Mouse (Mus musculus): ENCODE measurements around the gene Nf2.

Nf2 gene

GRCm38 (mm10) chr11:4752836-4753235 is 96.5 kb downstream of the Nf2 start:
- no peak for DNase-seq (ENCODE audit: extremely low read depth, low read depth, low spot score)

GRCm38 (mm10) chr11:4750263-4750662 is 99.1 kb downstream of the Nf2 start:
- DNase-seq (ENCODE audit: extremely low read depth, low read depth, low spot score) = no peak

- no peak for DNase-seq (ENCODE audit: extremely low read depth, low read depth, low spot score)
These were observed 102.1 kb downstream of the Nf2 start for GRCm38 (mm10) chr11:4747285-4747684.

GRCm38 (mm10) chr11:4746733-4747132 is 102.6 kb downstream of the Nf2 start, which contains the start of gene Cabp7:
Gene Cabp7, minus strand, starts transcription at chr11:4746778.
- no peak for DNase-seq (ENCODE audit: extremely low read depth, low read depth, low spot score)

- DNase-seq (ENCODE audit: extremely low read depth, low read depth, low spot score) = no peak
These were observed 103.4 kb downstream of the Nf2 start for GRCm38 (mm10) chr11:4745969-4746368.

GRCm38 (mm10) chr11:4744691-4745090 is 104.6 kb downstream of the Nf2 start:
- no peak for DNase-seq (ENCODE audit: extremely low read depth, low read depth, low spot score)

- no peak for DNase-seq (ENCODE audit: extremely low read depth, low read depth, low spot score)
These were observed 108.6 kb downstream of the Nf2 start for GRCm38 (mm10) chr11:4740785-4741184.

- no peak for DNase-seq (ENCODE audit: extremely low read depth, low read depth, low spot score)
These were observed 110.6 kb downstream of the Nf2 start for GRCm38 (mm10) chr11:4738719-4739118.

GRCm38 (mm10) chr11:4737682-4738081 is 111.7 kb downstream of the Nf2 start:
- DNase-seq (ENCODE audit: extremely low read depth, low read depth, low spot score) = peak; percentile 14

GRCm38 (mm10) chr11:4736355-4736754 is 113.0 kb downstream of the Nf2 start:
- DNase-seq (ENCODE audit: extremely low read depth, low read depth, low spot score) = no peak

GRCm38 (mm10) chr11:4734179-4734578 is 115.2 kb downstream of the Nf2 start:
- DNase-seq (ENCODE audit: extremely low read depth, low read depth, low spot score) = no peak

GRCm38 (mm10) chr11:4731781-4732180 is 117.6 kb downstream of the Nf2 start:
- no peak for DNase-seq (ENCODE audit: extremely low read depth, low read depth, low spot score)

GRCm38 (mm10) chr11:4730913-4731312 is 118.4 kb downstream of the Nf2 start:
- peak; percentile 46 for DNase-seq (ENCODE audit: extremely low read depth, low read depth, low spot score)

GRCm38 (mm10) chr11:4730096-4730495 is 119.2 kb downstream of the Nf2 start:
- DNase-seq (ENCODE audit: extremely low read depth, low read depth, low spot score) = peak; percentile 92

GRCm38 (mm10) chr11:4729603-4730002 is 119.7 kb downstream of the Nf2 start:
- DNase-seq (ENCODE audit: extremely low read depth, low read depth, low spot score) = peak; percentile 83

GRCm38 (mm10) chr11:4721728-4722127 is 127.6 kb downstream of the Nf2 start:
- no peak for DNase-seq (ENCODE audit: extremely low read depth, low read depth, low spot score)

GRCm38 (mm10) chr11:4720900-4721580 is 128.3 kb downstream of the Nf2 start:
- DNase-seq (ENCODE audit: extremely low read depth, low read depth, low spot score) = no peak

GRCm38 (mm10) chr11:4720393-4720792 is 128.9 kb downstream of the Nf2 start:
- no peak for DNase-seq (ENCODE audit: extremely low read depth, low read depth, low spot score)

GRCm38 (mm10) chr11:4719961-4720360 is 129.4 kb downstream of the Nf2 start:
- no peak for DNase-seq (ENCODE audit: extremely low read depth, low read depth, low spot score)

GRCm38 (mm10) chr11:4718548-4718947 is 130.8 kb downstream of the Nf2 start:
- no peak for DNase-seq (ENCODE audit: extremely low read depth, low read depth, low spot score)

GRCm38 (mm10) chr11:4716530-4717236 is 132.7 kb downstream of the Nf2 start:
- no peak for DNase-seq (ENCODE audit: extremely low read depth, low read depth, low spot score)

Measured in fat pad, adult 2 months (tissue).